Mouse (Mus musculus) liver, embryonic 14.5 days (tissue): ENCODE measurements around the gene Rap1gds1. TPM values are rescaled to one million over a fixed set of nuclear protein-coding genes. Genes with fewer than 3 reads are reported as not detected.

Experiments used
- ATAC-seq: fragments of 200-750 bp; cut with Nextera tagmentation; 2 replicates; pipeline ENCODE4 v1.8.0; 2017; ENCODE audit warnings: moderate number of reproducible peaks, mild to moderate bottlenecking, moderate library complexity; ENCODE audit not compliant: insufficient read depth
- DNase-seq, 3 experiments: peaks; one replicate each; pipeline ENCODE4 v3.0.0-alpha.2; 2012 to 2013; ENCODE audit warnings: low read depth in 3 of 3, low spot score in 3 of 3
- H3K27ac ChIP-seq: fragments of 300-500 bp; sonication (generic); 2 replicates; pipeline ENCODE4 v1.5.1; 2014; ENCODE audit warnings: moderate library complexity, mild to moderate bottlenecking, control low read depth, inconsistent platforms
- H3K27me3 ChIP-seq: fragments of 300-500 bp; sonication (generic); 2 replicates; pipeline ENCODE4 v1.6.1; 2014; ENCODE audit warnings: mild to moderate bottlenecking, low read length, moderate library complexity; ENCODE audit not compliant: control insufficient read depth, insufficient read depth
- H3K36me3 ChIP-seq: fragments of 300-500 bp; sonication (generic); replicated peaks from 2 replicates; pipeline ENCODE4 v1.6.1; 2014; ENCODE audit warnings: low read depth; ENCODE audit not compliant: control insufficient read depth, insufficient read depth
- H3K4me1 ChIP-seq, 2 experiments: fragments of 200-500 bp in 1 of 2; fragments of 300-500 bp in 1 of 2; sonication (generic) in 1 of 2; replicated peaks; 2 replicates each; pipeline ENCODE4 v1.6.1; 2012 to 2014; ENCODE audit warnings: antibody characterized with exemption in 1 of 2, inconsistent platforms in 1 of 2, low read length in 1 of 2; ENCODE audit not compliant: control insufficient read depth in 2 of 2, insufficient read depth in 2 of 2
- H3K4me2 ChIP-seq: fragments of 300-500 bp; sonication (generic); 2 replicates; pipeline ENCODE4 v1.6.1; 2014; ENCODE audit warnings: low read depth, mild to moderate bottlenecking, control low read depth, moderate library complexity
- H3K4me3 ChIP-seq, 2 experiments: fragments of 200-500 bp in 1 of 2; fragments of 300-500 bp in 1 of 2; sonication (generic) in 1 of 2; 2 replicates each; pipeline ENCODE4 v1.5.1; 2012 to 2014; ENCODE audit warnings: low read depth in 2 of 2, low read length in 2 of 2, mild to moderate bottlenecking in 2 of 2, control low read depth in 1 of 2, inconsistent platforms in 1 of 2, moderate library complexity in 1 of 2; ENCODE audit not compliant: insufficient read depth in 1 of 2
- H3K9ac ChIP-seq: fragments of 300-500 bp; sonication (generic); replicated peaks from 2 replicates; pipeline ENCODE4 v1.6.1; 2014; ENCODE audit warnings: mild to moderate bottlenecking, control low read depth, moderate library complexity
- H3K9me3 ChIP-seq: fragments of 300-500 bp; sonication (generic); 2 replicates; pipeline ENCODE4 v1.6.1; 2016; ENCODE audit warnings: low read length, mixed read lengths; ENCODE audit not compliant: control insufficient read depth
- CTCF ChIP-seq: IDR thresholded peaks from 2 replicates; pipeline ENCODE4 v1.5.1; 2016; ENCODE audit warnings: antibody characterized with exemption, low read depth, control low read depth
- EP300 ChIP-seq: IDR thresholded peaks from 2 replicates; pipeline ENCODE4 v1.6.1; 2016; ENCODE audit warnings: antibody characterized with exemption, low read depth
- WGBS: fragments of 180-500 bp; shearing (Covaris S2); extraction: QIAGEN DNeasy Blood & Tissue Kit; methylation state at CpG from one replicate; pipeline ENCODE4 v1.1.7; 2014; ENCODE audit not compliant: insufficient replicate concordance; 5-methylcytosine and 5-hydroxymethylcytosine counted together
- polyA plus RNA-seq, 2 experiments: library from polyadenylated mRNA; depleted of rRNA in 1 of 2; stranded (reverse) in 1 of 2; unstranded in 1 of 2; fragments of >200 nt; fragmentation: Nextera tagmentation in 1 of 2; extraction: Ambion mirVana in 1 of 2; gene quantifications; 2 replicates each; pipeline versions ENCODE4 v1.2.1 to v1.2.3; 2012 to 2014

Gene Rap1gds1
- polyA plus RNA-seq, 2 experiments: 7.0 to 11.9 TPM

DNA sequence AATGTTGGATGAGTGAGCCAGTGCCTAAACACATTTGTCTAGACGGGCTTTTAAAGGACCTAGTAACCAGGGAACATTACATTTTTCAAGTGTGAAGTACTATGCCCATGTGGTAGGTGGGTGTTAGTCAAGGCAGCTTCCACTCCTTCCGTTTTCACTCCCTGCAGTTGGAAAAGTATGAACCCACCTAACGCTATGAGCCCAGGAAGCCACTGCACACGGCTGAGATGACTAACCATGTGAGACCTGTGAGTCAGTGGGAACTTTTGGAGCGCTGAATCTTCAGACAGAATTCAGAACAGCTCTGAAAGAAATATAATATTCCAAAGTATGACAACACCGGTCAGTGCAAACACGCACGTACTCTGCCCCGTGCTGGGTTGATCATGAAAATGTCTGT, 125.9 kb downstream of the Rap1gds1 start:
- H3K4me2 ChIP-seq: no peak overlapping the region
- DNase-seq (no peak), ATAC-seq (no peak)
- TF ChIP-seq CTCF: no peak
- no peak for TF ChIP-seq EP300
- no peak overlapping the region for H3K4me3 ChIP-seq
- H3K27me3 ChIP-seq: no peaks in the 10 kb centered on the region
- WGBS: 86% methylated on average over 9 of the region's 9 CpGs
- no peaks in the 10 kb centered on the region; the same call in 1 of the 2 replicates for H3K36me3 ChIP-seq
- no peak overlapping the region for H3K9ac ChIP-seq
- H3K27ac ChIP-seq: no peak overlapping the region
- no peaks in the 10 kb centered on the region for H3K4me1 ChIP-seq
- no peaks in the 10 kb centered on the region for H3K9me3 ChIP-seq

DNA sequence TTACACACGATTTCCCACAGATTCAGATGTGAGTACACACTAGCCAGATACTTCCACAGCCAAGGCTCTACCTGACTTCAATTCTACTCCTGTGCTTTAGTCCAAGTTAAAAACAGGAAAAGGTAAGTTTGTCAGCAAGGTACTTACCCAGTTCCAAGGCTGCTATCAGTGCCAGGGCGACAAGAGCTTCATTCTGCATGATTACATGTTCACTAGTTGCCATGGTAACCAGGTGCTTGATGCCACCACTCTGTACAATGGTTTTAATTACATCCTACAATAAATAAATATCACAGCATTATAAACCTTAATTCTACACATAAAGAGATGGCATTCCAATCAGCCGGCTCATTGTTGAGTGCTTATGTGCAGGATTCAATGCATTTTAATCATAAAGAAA, 129.5 kb downstream of the Rap1gds1 start:
- Histone ChIP-seq H3K9ac (no peak overlapping the region), H3K36me3 (no peaks in the 10 kb centered on the region; the same call in 1 of the 2 replicates), H3K4me3 (no peak overlapping the region), H3K4me2 (no peak overlapping the region), H3K27ac (no peak overlapping the region), H3K27me3 (no peaks in the 10 kb centered on the region), H3K4me1 (no peaks in the 10 kb centered on the region), H3K9me3 (no peaks in the 10 kb centered on the region)
- no peak for ATAC-seq
- WGBS: 81% methylated on average over 3 of the region's 3 CpGs
- no peak for DNase-seq
- no peak for TF ChIP-seq CTCF
- TF ChIP-seq EP300: no peak

DNA sequence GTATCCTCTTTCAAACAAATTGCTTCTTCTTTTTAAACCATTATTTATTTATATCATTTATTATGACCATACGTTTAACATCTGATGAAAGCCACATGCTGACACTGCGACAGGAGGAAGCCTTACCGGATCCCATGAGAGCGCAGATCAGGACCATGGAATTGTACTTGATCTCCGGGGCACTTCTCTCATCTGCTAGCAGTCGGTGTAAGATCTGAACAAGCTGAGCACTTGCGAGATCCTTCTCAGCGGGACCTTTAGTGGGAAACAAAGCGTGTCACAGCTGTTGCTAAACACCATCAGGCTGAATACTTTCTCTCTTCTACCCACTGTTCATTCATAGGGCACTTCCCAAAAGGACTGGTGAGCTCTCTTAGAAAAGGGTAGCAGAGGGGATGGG, 133.4 kb downstream of the Rap1gds1 start:
- Histone ChIP-seq H3K4me3 (no peak overlapping the region), H3K9me3 (no peaks in the 10 kb centered on the region), H3K4me2 (no peak overlapping the region), H3K36me3 (no peaks in the 10 kb centered on the region; the same call in 1 of the 2 replicates), H3K9ac (no peak overlapping the region), H3K27me3 (no peaks in the 10 kb centered on the region), H3K27ac (no peak overlapping the region), H3K4me1 (no peaks in the 10 kb centered on the region)
- ATAC-seq: no peak
- 83% methylated on average over 9 of the region's 9 CpGs for WGBS
- no peak for DNase-seq
- TF ChIP-seq CTCF: no peak
- TF ChIP-seq EP300: no peak

DNA sequence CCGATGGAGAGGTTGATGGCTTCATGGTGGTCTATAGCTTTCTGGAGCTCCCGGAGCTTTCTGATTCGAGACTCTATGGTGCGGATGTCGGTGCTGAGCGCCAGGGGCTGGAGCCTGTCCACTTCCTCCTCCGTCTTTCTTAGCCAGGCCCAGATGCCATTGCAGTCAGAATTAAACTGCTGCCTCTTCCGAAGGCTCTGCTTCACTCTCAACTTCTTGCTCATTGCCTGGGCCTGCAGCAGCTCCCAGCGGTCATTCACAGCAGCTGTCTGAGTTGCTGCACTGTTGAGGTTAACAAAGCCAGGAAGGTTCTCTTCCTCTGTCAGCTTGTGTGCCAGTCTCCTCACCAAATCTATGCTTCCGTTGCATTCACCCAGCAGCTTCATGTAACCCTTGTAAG, 137.8 kb downstream of the Rap1gds1 start:
- H3K27ac ChIP-seq: no peak overlapping the region
- 84% methylated on average over 10 of the region's 10 CpGs for WGBS

DNA sequence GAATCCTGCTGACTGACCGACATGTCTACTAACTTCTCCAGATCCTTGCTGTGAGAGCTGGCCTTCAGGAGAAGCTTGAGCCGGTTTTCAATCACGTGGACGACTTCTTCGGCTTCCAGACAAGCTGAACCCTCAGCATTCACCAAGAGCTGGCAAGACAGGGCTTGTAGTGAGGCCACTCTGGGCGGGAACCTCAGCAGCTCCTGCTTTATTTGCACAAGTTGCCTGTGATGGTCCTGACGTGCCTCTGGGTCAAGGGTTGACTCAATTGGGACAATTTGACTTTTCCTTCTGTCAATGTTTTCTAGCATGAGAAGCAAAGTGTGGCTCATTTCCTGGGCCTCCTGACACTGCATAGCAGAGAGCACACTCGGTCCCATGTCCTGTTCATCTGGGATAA, 138.2 kb downstream of the Rap1gds1 start:
- no peak for ATAC-seq
- no peak for TF ChIP-seq EP300
- no peak for TF ChIP-seq CTCF
- WGBS: 72% methylated on average over 8 of the region's 8 CpGs

More for the DNA sequence above, 137.8 kb downstream of the Rap1gds1 start:
- H3K4me3 ChIP-seq: no peak overlapping the region
- no peak overlapping the region for H3K4me2 ChIP-seq
- H3K36me3 ChIP-seq: no peaks in the 10 kb centered on the region
- DNase-seq (no peak), ATAC-seq (no peak)
- H3K9me3 ChIP-seq: no peaks in the 10 kb centered on the region
- H3K9ac ChIP-seq: no peak overlapping the region
- H3K27me3 ChIP-seq: no peaks in the 10 kb centered on the region
- no peak for TF ChIP-seq CTCF
- H3K4me1 ChIP-seq: no peaks in the 10 kb centered on the region

More for the DNA sequence above, 138.2 kb downstream of the Rap1gds1 start:
- H3K4me2 ChIP-seq: no peak overlapping the region
- H3K36me3 ChIP-seq: no peaks in the 10 kb centered on the region
- no peak overlapping the region for H3K4me3 ChIP-seq
- no peak overlapping the region for H3K9ac ChIP-seq
- H3K27ac ChIP-seq: no peak overlapping the region
- no peaks in the 10 kb centered on the region for H3K4me1 ChIP-seq
- no peaks in the 10 kb centered on the region for H3K27me3 ChIP-seq
- no peak for DNase-seq
- H3K9me3 ChIP-seq: no peaks in the 10 kb centered on the region
